Mouse (Mus musculus): ENCODE results near the gene Btg3. TPM values are rescaled to one million over a fixed set of nuclear protein-coding genes. Genes with fewer than 3 reads are reported as not detected.

Gene Btg3
- polyA plus RNA-seq, 1 experiment from 2014 or later, result 70.6 TPM

DNA sequence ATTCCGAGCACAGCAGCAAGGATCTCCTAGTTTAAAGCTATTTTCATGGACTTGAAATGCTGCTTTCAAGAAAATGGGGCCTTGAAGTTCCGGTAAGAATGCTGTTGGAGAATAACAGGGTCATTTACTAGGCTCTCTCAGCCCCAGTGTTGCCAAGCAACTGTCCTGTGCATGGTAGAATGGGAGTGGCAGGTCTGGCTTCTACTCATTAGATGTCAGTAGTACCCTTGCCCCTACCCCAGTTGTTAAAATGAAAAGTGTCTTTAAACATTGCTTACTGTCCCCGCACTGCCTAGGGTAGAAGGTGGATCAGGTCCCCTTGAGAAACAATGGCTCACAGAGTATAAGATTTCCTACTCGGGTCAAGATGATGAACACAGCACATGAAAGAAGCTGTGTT lies 35.6 kb downstream of the Btg3 start:
- 81% methylated on average over 4 of the region's 4 CpGs for WGBS
- no peak for DNase-seq (ENCODE audit: low spot score)
- peak; percentile 12; the same call in 1 of the 2 replicates for ATAC-seq (ENCODE audit: low read depth)

GRCm38 (mm10) chr16:78337226-78337625 lies 39.8 kb downstream of the Btg3 start:
- Histone ChIP-seq H3K9ac (ENCODE audit: low read depth, low read length) (no peak overlapping the region), H3K36me3 (ENCODE audit: control insufficient read depth, insufficient read depth, low read length) (peaks cover 28% of the 10 kb centered on the region), H3K4me2 (ENCODE audit: low read depth, low read length) (no peak overlapping the region), H3K9me3 (ENCODE audit: control insufficient read depth, low read length) (no peaks in the 10 kb centered on the region), H3K27ac (replicated peaks; ENCODE audit: low read depth, low read length) (no peak overlapping the region), H3K4me3 (ENCODE audit: low read depth, low read length) (no peak overlapping the region), H3K27me3 (replicated peaks; ENCODE audit: control insufficient read depth, insufficient read depth, low read length) (no peaks in the 10 kb centered on the region), H3K4me1 (ENCODE audit: control insufficient read depth, insufficient read depth, low read length) (no peaks in the 10 kb centered on the region)
- ATAC-seq (ENCODE audit: low read depth) (no peak), DNase-seq (ENCODE audit: low spot score) (no peak)
- WGBS, result 77% methylated on average over 8 of the region's 8 CpGs

More for the DNA sequence above, 35.6 kb downstream of the Btg3 start:
- Histone ChIP-seq H3K9me3 (ENCODE audit: control insufficient read depth, low read length) (no peaks in the 10 kb centered on the region), H3K36me3 (ENCODE audit: control insufficient read depth, insufficient read depth, low read length) (peaks cover under 1% of the 10 kb centered on the region; the same call in 1 of the 2 replicates), H3K4me1 (ENCODE audit: control insufficient read depth, insufficient read depth, low read length) (peaks cover 12% of the 10 kb centered on the region; the same call in 1 of the 2 replicates), H3K27me3 (replicated peaks; ENCODE audit: control insufficient read depth, insufficient read depth, low read length) (no peaks in the 10 kb centered on the region), H3K9ac (ENCODE audit: low read depth, low read length) (no peak overlapping the region), H3K4me2 (ENCODE audit: low read depth, low read length) (no peak overlapping the region), H3K4me3 (ENCODE audit: low read depth, low read length) (no peak overlapping the region), H3K27ac (replicated peaks; ENCODE audit: low read depth, low read length) (no peak overlapping the region)

- Histone ChIP-seq H3K27ac (replicated peaks; ENCODE audit: low read depth, low read length) (no peak overlapping the region), H3K4me1 (ENCODE audit: control insufficient read depth, insufficient read depth, low read length) (no peaks in the 10 kb centered on the region), H3K36me3 (ENCODE audit: control insufficient read depth, insufficient read depth, low read length) (peaks cover 16% of the 10 kb centered on the region; the same call in 1 of the 2 replicates), H3K9ac (ENCODE audit: low read depth, low read length) (no peak overlapping the region), H3K27me3 (replicated peaks; ENCODE audit: control insufficient read depth, insufficient read depth, low read length) (no peaks in the 10 kb centered on the region), H3K4me3 (ENCODE audit: low read depth, low read length) (no peak overlapping the region), H3K4me2 (ENCODE audit: low read depth, low read length) (no peak overlapping the region), H3K9me3 (ENCODE audit: control insufficient read depth, low read length) (no peaks in the 10 kb centered on the region)
- 89% methylated on average over 12 of the region's 12 CpGs for WGBS
- DNase-seq (ENCODE audit: low spot score) (no peak), ATAC-seq (ENCODE audit: low read depth) (no peak)
Measured at GRCm38 (mm10) chr16:78327999-78328398, 49.0 kb downstream of the Btg3 start.

GRCm38 (mm10) chr16:78327562-78327961 lies 49.4 kb downstream of the Btg3 start:
- WGBS, result 86% methylated on average over 7 of the region's 7 CpGs
- H3K9me3 ChIP-seq (ENCODE audit: control insufficient read depth, low read length), result no peaks in the 10 kb centered on the region
- H3K36me3 ChIP-seq (ENCODE audit: control insufficient read depth, insufficient read depth, low read length), result peaks cover 12% of the 10 kb centered on the region; the same call in 1 of the 2 replicates
- no peak for DNase-seq (ENCODE audit: low spot score)
- peaks cover 4% of the 10 kb centered on the region; the same call in 1 of the 2 replicates for H3K4me1 ChIP-seq (ENCODE audit: control insufficient read depth, insufficient read depth, low read length)
- H3K27me3 ChIP-seq (replicated peaks; ENCODE audit: control insufficient read depth, insufficient read depth, low read length), result no peaks in the 10 kb centered on the region
- H3K27ac ChIP-seq (replicated peaks; ENCODE audit: low read depth, low read length), result no peak overlapping the region
- no peak overlapping the region for H3K4me2 ChIP-seq (ENCODE audit: low read depth, low read length)
- no peak overlapping the region for H3K4me3 ChIP-seq (ENCODE audit: low read depth, low read length)
- ATAC-seq (ENCODE audit: low read depth), result no peak
- no peak overlapping the region for H3K9ac ChIP-seq (ENCODE audit: low read depth, low read length)

- 73% methylated on average over 27 of the region's 27 CpGs for WGBS
- no peak for DNase-seq (ENCODE audit: low spot score)
- Histone ChIP-seq H3K9ac (ENCODE audit: low read depth, low read length) (no peak overlapping the region), H3K4me1 (ENCODE audit: control insufficient read depth, insufficient read depth, low read length) (peaks cover 11% of the 10 kb centered on the region), H3K27me3 (replicated peaks; ENCODE audit: control insufficient read depth, insufficient read depth, low read length) (no peaks in the 10 kb centered on the region), H3K27ac (replicated peaks; ENCODE audit: low read depth, low read length) (no peak overlapping the region), H3K4me3 (ENCODE audit: low read depth, low read length) (no peak overlapping the region), H3K36me3 (ENCODE audit: control insufficient read depth, insufficient read depth, low read length) (peaks cover 11% of the 10 kb centered on the region; the same call in 1 of the 2 replicates), H3K9me3 (ENCODE audit: control insufficient read depth, low read length) (no peaks in the 10 kb centered on the region), H3K4me2 (ENCODE audit: low read depth, low read length) (no peak overlapping the region)
- no peak for ATAC-seq (ENCODE audit: low read depth)
Measured at GRCm38 (mm10) chr16:78325972-78326848, 50.8 kb downstream of the Btg3 start.

DNA sequence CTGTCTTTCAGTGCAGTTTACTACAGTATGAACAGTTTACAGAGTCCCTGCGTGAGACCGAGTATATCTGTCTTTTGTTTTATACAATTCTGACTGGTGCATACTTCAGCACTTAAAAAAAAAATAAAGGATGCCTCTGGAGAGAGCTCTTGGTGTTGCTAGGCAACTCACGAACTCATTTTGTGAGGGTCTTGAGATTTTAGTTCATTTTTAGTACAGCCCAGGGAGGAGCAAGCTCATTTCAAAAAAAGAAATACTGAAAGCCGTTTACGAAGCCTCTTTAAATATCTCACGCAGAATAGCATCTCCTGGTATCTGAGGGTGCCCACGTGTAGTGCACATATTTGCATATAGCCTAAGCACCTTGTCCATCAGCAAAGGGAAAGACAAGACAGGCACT lies 54.9 kb downstream of the Btg3 start:
- ATAC-seq (ENCODE audit: low read depth) (no peak), DNase-seq (ENCODE audit: low spot score) (peak; percentile 20)
- no peaks in the 10 kb centered on the region for H3K36me3 ChIP-seq (ENCODE audit: control insufficient read depth, insufficient read depth, low read length)
- 35% methylated on average over 7 of the region's 7 CpGs for WGBS
- peak overlapping the region; percentile 18; the same call in 1 of the 2 replicates for H3K4me2 ChIP-seq (ENCODE audit: low read depth, low read length)
- H3K27me3 ChIP-seq (replicated peaks; ENCODE audit: control insufficient read depth, insufficient read depth, low read length), result no peaks in the 10 kb centered on the region
- H3K27ac ChIP-seq (replicated peaks; ENCODE audit: low read depth, low read length), result no peak overlapping the region; the same call in 1 of the 2 replicates
- H3K4me1 ChIP-seq (ENCODE audit: control insufficient read depth, insufficient read depth, low read length), result peaks cover 11% of the 10 kb centered on the region
- H3K4me3 ChIP-seq (ENCODE audit: low read depth, low read length), result no peak overlapping the region
- H3K9ac ChIP-seq (ENCODE audit: low read depth, low read length), result no peak overlapping the region
- no peaks in the 10 kb centered on the region for H3K9me3 ChIP-seq (ENCODE audit: control insufficient read depth, low read length)

- 18% methylated on average over 7 of the region's 7 CpGs for WGBS
Measured at GRCm38 (mm10) chr16:78321559-78321958, 55.4 kb downstream of the Btg3 start.

GRCm38 (mm10) chr16:78319711-78320110 lies 57.3 kb downstream of the Btg3 start:
- no peak overlapping the region for H3K27ac ChIP-seq (replicated peaks; ENCODE audit: low read depth, low read length)
- ATAC-seq (ENCODE audit: low read depth) (no peak), DNase-seq (ENCODE audit: low spot score) (no peak)
- no peak overlapping the region for H3K9ac ChIP-seq (ENCODE audit: low read depth, low read length)
- H3K36me3 ChIP-seq (ENCODE audit: control insufficient read depth, insufficient read depth, low read length), result no peaks in the 10 kb centered on the region
- no peaks in the 10 kb centered on the region for H3K27me3 ChIP-seq (replicated peaks; ENCODE audit: control insufficient read depth, insufficient read depth, low read length)
- no peak overlapping the region for H3K4me2 ChIP-seq (ENCODE audit: low read depth, low read length)
- H3K4me1 ChIP-seq (ENCODE audit: control insufficient read depth, insufficient read depth, low read length), result peaks cover 11% of the 10 kb centered on the region
- 65% methylated on average over 7 of the region's 7 CpGs for WGBS
- H3K9me3 ChIP-seq (ENCODE audit: control insufficient read depth, low read length), result no peaks in the 10 kb centered on the region
- no peak overlapping the region for H3K4me3 ChIP-seq (ENCODE audit: low read depth, low read length)

More at GRCm38 (mm10) chr16:78321559-78321958, 55.4 kb downstream of the Btg3 start:
- DNase-seq (ENCODE audit: low spot score) (no peak), ATAC-seq (ENCODE audit: low read depth) (no peak)
- Histone ChIP-seq H3K9ac (ENCODE audit: low read depth, low read length) (no peak overlapping the region), H3K4me1 (ENCODE audit: control insufficient read depth, insufficient read depth, low read length) (peaks cover 11% of the 10 kb centered on the region), H3K27ac (replicated peaks; ENCODE audit: low read depth, low read length) (no peak overlapping the region), H3K4me3 (ENCODE audit: low read depth, low read length) (no peak overlapping the region), H3K9me3 (ENCODE audit: control insufficient read depth, low read length) (no peaks in the 10 kb centered on the region), H3K27me3 (replicated peaks; ENCODE audit: control insufficient read depth, insufficient read depth, low read length) (no peaks in the 10 kb centered on the region), H3K4me2 (ENCODE audit: low read depth, low read length) (peak overlapping the region; percentile 33), H3K36me3 (ENCODE audit: control insufficient read depth, insufficient read depth, low read length) (no peaks in the 10 kb centered on the region)
